Mouse (Mus musculus) E14TG2a.4 (cell line): ENCODE results near the gene Cyp2u1.

Experiments
- H3K27me3 ChIP-seq: 2 replicates; pipeline ENCODE4 v1.6.1; 2014; ENCODE audit warnings: low read length, control low read depth; ENCODE audit not compliant: insufficient read depth
- H3K36me3 ChIP-seq: 2 replicates; pipeline ENCODE4 v1.6.1; 2014; ENCODE audit warnings: low read length, control low read depth; ENCODE audit not compliant: insufficient read depth
- H3K4me1 ChIP-seq: replicated peaks from 2 replicates; pipeline ENCODE4 v1.6.1; 2014; ENCODE audit warnings: low read depth, low read length, control low read depth
- H3K4me3 ChIP-seq: replicated peaks from 2 replicates; pipeline ENCODE4 v1.5.1; 2014; ENCODE audit warnings: mild to moderate bottlenecking, low read length
- H3K9me3 ChIP-seq: 2 replicates; pipeline ENCODE4 v1.6.1; 2014; ENCODE audit warnings: low read length, control low read depth
- CTCF ChIP-seq: conservative IDR thresholded peaks from 2 replicates; pipeline ENCODE4 v1.5.1; 2014; ENCODE audit warnings: low read length
- NANOG ChIP-seq: IDR thresholded peaks from 2 replicates; pipeline ENCODE4 v1.6.1; 2014; ENCODE audit warnings: borderline replicate concordance, low read length, mixed read lengths
- POU5F1 ChIP-seq: IDR thresholded peaks from 2 replicates; pipeline ENCODE4 v1.6.1; 2014; ENCODE audit warnings: low read length, borderline replicate concordance

Gene Cyp2u1

DNA sequence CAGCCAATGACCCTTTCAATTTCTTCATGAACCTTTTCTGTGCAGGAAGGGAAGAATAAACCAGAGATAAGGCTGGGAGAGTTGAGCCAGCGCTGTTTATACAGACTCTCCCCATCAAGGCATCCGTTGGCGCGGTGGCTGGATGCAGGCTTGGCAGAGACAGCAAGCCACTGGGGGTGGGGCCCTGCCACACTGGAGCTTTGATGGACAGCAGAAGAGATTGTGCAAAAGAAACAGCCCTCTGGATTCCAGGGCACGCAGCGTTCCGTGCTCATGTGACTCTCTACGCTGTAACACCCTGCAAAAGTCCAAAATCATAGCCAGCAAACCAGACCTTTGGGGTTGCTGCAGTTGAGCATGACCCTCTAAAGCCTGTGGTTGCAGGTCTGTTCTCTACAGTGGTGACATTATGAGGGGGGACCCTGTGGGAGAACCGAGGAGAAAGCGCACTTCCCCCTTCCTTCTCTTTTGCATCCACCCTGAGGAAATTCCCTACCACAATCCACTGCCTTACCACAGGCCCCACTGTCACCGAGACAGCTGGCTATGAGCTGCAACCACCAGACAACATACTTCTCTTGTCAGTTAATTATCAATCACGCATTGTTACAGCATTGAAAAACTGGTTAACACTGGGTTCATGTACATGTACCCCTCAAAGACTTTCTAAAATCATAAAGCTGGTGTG lies 7.4 kb downstream of the Cyp2u1 start:
- H3K36me3 ChIP-seq, result no peaks in the 10 kb centered on the region
- TF ChIP-seq NANOG (no peak), CTCF (no peak), POU5F1 (no peak)
- peaks cover 24% of the 10 kb centered on the region for H3K27me3 ChIP-seq
- H3K9me3 ChIP-seq, result no peaks in the 10 kb centered on the region
- H3K4me1 ChIP-seq, result peaks cover 28% of the 10 kb centered on the region
- no peak overlapping the region for H3K4me3 ChIP-seq

GRCm38 (mm10) chr3:131294503-131294902 lies 8.5 kb downstream of the Cyp2u1 start:
- peaks cover 36% of the 10 kb centered on the region for H3K4me1 ChIP-seq
- TF ChIP-seq POU5F1 (no peak), CTCF (no peak), NANOG (no peak)
- no peak overlapping the region for H3K4me3 ChIP-seq
- H3K36me3 ChIP-seq, result no peaks in the 10 kb centered on the region
- no peaks in the 10 kb centered on the region for H3K9me3 ChIP-seq
- peaks cover 24% of the 10 kb centered on the region for H3K27me3 ChIP-seq

- H3K4me3 ChIP-seq, result no peak overlapping the region
- H3K36me3 ChIP-seq, result no peaks in the 10 kb centered on the region
- H3K9me3 ChIP-seq, result no peaks in the 10 kb centered on the region
- peaks cover 13% of the 10 kb centered on the region for H3K27me3 ChIP-seq
- peaks cover 27% of the 10 kb centered on the region for H3K4me1 ChIP-seq
- no peak for TF ChIP-seq NANOG
- TF ChIP-seq CTCF, result no peak
- TF ChIP-seq POU5F1, result no peak
These were observed 10.1 kb downstream of the Cyp2u1 start for GRCm38 (mm10) chr3:131292959-131293358.

DNA sequence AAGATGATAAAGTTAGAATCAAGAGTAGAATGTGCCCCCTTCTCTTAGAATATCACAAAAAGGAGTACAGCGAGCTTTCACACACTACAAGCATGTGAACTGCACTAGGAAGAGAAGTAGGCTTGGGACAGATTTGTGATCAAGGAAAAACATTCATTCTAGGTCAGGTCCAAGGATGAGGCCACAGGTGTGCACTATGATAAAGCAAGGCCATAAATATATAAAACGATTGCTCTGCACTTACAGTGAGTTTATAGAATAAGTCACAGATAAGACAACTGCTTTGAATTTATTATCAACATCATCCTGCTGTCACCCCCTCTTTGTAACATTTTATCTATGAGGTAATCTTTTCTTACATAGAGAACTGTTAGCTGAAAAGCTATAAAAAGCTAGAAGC lies 10.7 kb downstream of the Cyp2u1 start:
- Histone ChIP-seq H3K9me3 (no peaks in the 10 kb centered on the region), H3K4me1 (peaks cover 27% of the 10 kb centered on the region), H3K27me3 (peaks cover 15% of the 10 kb centered on the region), H3K36me3 (no peaks in the 10 kb centered on the region), H3K4me3 (no peak overlapping the region)
- TF ChIP-seq CTCF (no peak), POU5F1 (no peak), NANOG (no peak)

- TF ChIP-seq POU5F1, result no peak
- Histone ChIP-seq H3K9me3 (no peaks in the 10 kb centered on the region), H3K36me3 (no peaks in the 10 kb centered on the region), H3K27me3 (peaks cover 15% of the 10 kb centered on the region), H3K4me1 (peaks cover 27% of the 10 kb centered on the region), H3K4me3 (no peak overlapping the region)
These were observed 11.1 kb downstream of the Cyp2u1 start for GRCm38 (mm10) chr3:131291890-131292289.

GRCm38 (mm10) chr3:131274151-131274550 lies 28.9 kb downstream of the Cyp2u1 start:
- peaks cover 28% of the 10 kb centered on the region for H3K4me1 ChIP-seq
- H3K27me3 ChIP-seq, result no peaks in the 10 kb centered on the region
- peaks cover 7% of the 10 kb centered on the region for H3K36me3 ChIP-seq
- peaks cover 26% of the 10 kb centered on the region for H3K9me3 ChIP-seq
- TF ChIP-seq NANOG (no peak), CTCF (no peak), POU5F1 (no peak)
- no peak overlapping the region for H3K4me3 ChIP-seq

DNA sequence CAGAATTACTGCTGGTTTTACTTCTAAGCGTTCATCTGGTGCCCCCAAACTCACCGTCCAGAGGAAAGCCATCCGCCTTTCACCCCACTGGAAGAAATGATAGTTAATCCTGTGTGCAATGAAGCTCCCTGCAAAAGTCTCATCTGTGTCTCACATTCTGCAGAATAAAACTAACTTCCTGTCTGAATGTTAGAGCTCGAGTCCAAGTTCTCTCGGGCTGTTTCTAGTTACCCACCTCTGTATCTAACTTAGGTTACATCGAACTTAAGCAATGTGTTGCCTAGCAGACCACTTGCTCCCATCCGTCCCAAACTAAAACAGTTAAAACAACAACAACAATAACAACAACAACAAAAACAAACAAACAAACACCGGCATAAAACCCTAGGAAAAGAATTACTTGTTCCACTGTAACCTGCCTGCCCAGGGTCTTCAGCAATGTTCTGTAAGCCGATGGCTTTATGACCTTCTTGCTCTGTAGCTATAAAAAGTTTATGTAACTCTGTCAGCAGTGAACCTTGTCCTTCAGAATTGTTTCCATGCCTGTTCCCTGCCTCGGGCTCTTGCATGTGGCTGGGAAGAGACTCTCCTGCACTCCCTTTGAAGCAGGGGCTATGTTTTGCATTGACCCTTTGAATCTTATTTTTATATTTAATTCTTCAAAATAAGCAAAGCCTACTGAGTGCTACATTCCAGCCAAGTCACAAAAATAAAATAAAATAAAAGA lies 30.5 kb downstream of the Cyp2u1 start:
- H3K4me1 ChIP-seq, result peaks cover 28% of the 10 kb centered on the region
- TF ChIP-seq POU5F1 (no peak), CTCF (no peak), NANOG (no peak)
- no peaks in the 10 kb centered on the region for H3K27me3 ChIP-seq
- H3K36me3 ChIP-seq, result peaks cover 20% of the 10 kb centered on the region
- peaks cover 17% of the 10 kb centered on the region for H3K9me3 ChIP-seq
- no peak overlapping the region; the same call in none of the 2 replicates for H3K4me3 ChIP-seq

DNA sequence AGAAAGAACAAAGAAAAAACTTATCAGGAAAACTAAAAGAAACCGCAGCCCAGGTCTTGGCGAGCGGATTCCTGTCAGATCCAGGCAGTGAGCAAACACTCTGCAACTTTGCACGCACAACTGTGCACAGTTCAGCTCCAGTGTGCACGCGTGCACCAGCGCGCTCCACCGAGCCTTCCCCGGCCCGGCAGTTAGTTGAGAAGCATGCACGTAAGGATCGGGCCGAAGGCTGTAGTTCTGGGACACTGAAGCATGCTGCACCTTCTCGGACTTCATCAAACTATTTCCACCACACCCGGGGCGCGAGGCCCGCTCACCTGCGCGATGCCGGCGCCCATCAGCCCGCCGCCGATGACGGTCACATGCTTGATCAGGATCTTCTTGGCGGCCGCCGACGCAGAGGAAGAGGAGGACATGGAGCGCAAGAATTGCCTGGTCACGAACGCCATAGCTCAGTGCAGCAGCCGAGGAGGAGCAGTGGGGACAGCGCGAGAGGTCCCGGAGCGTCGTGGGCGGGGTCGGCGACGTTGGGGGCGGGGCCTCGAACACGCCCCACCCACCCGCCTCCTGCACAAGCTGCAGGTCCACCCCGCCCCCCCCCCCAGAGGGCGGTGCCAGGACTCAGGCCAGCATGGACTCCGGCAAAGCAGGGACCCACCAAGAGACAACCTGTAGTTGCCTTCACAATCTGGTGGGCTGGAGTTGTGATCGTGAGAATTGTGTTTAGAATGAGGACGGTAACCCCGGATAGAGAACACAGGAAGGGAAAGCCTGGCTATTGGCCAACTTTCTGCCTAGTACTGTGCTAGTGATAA lies 31.3 kb downstream of the Cyp2u1 start, which contains the start of gene Hadh:
Gene Hadh (minus strand): TSS at position 543 of the 815 bp plus-strand sequence.
- peaks cover 27% of the 10 kb centered on the region for H3K36me3 ChIP-seq
- peaks cover 11% of the 10 kb centered on the region for H3K9me3 ChIP-seq
- H3K27me3 ChIP-seq, result no peaks in the 10 kb centered on the region
- no peak for TF ChIP-seq NANOG
- TF ChIP-seq POU5F1, result no peak
- no peak for TF ChIP-seq CTCF
- H3K4me1 ChIP-seq, result peaks cover 28% of the 10 kb centered on the region
- peak within 1 kb of the TSS; percentile 91 for H3K4me3 ChIP-seq
